Mouse (Mus musculus): ENCODE data around the gene Clstn3.

Gene Clstn3

DNA sequence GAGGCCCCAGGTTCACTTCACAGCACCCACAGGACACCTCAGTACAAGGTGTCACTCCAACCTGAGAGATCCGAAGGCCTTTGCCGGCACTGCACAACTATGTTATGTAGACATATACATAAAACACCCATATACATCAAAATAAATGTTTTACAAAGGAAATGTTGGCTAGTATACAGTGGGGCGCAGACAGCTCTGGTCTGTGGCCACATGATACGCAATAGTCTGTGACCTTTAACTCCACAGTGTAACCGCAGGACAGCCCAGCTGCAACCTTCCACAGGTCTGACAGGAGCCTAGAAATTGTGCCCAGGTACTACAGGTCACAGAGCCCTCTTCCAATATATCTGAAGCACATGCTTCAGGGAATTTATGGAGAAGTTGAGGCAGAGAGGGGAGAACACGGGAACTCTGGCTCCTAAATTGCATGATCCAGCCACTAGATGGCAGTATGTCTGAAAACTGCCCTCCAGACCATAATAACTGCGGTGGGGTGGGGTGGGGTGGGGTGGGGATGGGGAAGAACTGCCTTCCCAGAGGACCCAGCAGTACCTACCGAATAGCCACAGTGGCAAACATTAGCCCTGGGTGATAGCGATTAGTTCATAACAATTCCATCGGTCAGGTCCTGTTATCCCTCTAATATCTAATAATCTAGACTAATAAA is 16.3 kb downstream of the Clstn3 start:
- DNase-seq: no peak

DNA sequence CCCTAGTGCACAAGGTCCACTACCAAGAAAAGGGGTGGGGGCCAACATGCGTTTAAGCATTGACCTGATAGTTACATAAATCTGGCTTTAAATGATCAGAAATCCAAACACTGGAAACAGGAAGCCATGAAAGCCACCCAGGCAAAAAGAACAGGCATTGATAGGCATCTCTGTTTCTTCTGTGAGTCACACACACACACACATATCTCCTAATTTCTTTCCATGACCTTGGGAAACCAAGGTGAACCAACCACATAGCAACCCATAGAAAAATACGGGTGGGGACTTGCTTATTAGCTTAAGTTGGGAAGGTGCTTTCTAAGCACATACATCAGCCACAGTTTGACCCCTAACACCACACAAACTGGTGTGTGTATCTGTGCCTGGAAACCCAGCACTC is 17.2 kb downstream of the Clstn3 start:
- no peak for DNase-seq

DNA sequence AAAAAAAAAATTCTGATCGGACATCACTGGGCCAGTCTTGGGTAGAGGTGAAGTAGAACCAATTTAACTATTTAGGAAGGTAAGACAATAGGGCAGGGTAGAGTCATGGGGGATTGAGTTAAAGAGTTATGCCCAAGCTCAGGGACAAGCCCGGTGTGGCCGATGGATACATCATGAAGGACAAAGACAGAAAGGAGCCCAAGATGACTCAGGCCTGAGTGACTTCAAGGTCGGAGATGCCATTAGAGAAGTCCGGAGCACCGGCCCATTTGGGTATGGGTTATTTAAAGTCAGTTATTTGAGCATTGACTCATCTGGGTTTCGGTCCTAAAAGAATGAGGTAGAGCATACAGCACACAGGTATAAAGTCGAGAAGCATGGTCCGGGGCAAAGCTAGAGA is 18.1 kb downstream of the Clstn3 start:
- DNase-seq: no peak

DNA sequence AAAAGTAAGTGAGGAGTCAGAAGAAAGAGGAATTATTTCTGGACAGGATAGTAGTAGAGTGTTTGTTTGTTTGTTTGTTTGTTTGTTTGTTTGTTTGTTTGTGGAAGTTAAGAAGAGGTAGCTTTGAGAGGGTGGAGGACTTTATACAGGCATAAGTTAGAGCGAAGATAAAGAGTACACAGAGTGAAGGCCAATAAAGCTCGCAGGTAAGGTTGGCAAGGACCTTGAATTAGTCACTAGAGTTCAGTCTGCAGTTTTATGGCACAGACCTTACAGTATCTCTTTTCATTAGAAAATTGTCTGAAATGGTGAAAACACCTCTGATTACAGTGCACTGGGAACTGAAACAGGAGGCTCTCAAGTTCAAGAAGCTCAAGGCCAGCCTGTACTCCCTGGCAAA is 18.6 kb downstream of the Clstn3 start:
- DNase-seq: no peak

DNA sequence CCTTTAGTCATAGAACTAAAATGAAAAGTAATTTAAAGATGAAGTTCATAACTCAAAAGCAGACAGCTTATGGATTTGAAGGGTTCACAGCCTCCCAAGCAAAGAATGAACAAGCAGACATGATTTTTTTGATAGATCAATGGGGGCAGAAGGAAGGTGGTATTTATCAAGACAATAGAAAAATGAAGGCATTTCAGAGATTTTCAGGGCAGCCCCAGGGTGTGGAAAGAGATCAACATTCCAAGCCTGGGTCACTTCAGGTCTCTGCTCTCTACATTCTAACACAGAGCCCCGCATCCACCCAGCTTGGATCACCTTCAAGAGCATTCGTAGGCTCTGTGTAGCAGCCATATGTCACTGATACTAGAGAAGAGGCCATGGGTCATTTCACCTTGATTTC is 21.3 kb downstream of the Clstn3 start:
- DNase-seq: no peak

DNA sequence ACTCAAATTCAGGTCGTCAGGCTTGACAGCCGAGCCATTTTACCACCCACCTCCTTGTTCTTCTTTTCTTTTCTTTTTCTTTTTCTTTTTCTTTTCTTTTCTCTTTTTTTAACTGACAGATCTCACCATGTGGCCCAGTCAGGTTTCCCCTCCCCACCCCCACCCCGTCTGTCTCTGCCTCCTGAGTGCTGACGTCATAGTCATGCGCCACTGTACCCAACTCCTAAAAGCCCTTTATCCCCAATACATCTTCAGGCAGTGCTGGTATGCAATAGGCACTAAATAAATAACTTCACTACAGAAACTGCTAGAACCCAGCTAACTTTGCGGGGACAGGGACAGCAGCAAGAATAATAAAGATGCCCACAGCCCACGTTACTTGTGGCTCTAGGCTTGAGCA is 28.3 kb downstream of the Clstn3 start:
- no peak for DNase-seq

DNA sequence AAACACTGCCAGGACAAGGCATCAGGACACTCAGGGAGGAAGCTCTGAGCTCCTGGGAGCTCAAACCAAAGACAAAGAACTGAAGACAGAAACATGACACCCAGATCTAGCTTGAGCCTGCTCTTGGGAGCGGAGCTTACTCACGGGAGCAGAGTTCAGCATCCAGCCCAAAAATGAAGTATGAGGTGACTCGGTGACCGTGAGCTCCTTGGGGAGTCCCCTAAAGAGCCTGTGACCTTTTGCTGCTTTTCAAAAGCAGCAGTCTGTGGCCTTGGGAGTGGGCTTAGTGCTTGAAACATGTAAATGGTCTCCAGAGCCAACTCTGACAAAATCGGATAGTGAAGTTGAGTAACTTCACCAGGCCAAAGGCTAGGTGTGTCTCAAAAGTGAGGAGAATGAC is 29.4 kb downstream of the Clstn3 start:
- DNase-seq: no peak

DNA sequence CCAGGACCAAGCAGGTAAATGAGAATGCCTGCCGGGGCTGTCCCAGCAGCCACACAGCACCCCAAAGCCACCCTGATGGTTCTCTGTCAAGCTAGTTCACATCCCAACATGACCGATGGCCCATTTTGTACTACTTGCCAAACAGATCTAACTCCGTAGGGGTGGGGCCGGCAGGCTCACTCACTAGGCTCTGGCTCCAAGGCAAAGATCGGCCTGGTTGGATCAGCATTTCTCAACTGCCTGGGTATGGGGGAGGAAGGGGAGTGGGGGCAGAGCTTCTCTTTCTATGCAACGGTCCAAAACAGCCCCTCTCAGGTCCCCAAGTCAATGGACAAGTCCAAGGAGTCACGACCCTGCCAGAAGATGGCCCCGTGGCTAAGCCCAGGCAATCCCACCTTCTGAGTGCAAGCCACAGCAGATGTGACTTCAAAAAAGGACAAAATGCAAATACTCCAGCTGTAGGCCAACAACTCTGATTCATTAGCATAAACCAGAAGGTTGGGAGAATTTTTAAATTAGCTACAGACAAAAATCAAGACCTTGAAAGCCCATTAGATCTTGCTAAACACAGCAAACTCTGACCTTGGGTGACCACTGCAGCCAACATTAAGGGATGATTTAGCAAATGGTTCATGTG is 30.8 kb downstream of the Clstn3 start:
- no peak for DNase-seq

DNA sequence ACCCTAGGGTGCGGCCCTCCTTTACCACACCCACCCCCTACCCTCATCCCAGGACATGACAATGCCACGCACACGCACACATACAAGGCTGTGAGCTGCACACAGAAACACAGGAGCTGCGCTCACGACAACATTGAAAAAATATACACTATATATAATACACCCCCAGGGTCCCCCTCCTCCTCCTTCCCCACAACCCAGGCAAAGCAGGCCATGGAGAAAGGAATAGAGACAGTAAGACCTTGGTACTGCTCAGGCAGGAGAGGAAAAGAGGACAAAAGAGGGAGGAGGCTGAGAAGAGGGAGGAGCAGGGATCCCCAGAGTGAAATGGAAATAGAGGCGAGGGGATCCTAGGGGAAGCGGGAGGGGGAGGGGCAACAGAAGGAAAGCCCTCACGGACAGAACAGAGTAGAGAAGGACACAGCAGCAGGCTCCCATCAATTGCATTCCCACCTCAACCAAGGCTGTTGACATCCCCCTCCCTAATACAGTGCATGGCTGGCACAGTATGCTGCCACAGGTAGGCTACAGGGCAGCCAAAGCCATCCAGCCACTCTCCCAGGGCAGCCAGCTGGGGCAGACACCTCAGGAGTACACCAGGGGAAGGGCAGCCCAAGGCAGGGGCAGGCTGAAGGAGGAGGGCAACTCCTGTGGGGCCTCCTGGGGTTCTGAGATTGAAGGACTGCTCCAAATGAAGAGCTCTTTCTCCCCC is 33.7 kb downstream of the Clstn3 start:
- DNase-seq: no peak

DNA sequence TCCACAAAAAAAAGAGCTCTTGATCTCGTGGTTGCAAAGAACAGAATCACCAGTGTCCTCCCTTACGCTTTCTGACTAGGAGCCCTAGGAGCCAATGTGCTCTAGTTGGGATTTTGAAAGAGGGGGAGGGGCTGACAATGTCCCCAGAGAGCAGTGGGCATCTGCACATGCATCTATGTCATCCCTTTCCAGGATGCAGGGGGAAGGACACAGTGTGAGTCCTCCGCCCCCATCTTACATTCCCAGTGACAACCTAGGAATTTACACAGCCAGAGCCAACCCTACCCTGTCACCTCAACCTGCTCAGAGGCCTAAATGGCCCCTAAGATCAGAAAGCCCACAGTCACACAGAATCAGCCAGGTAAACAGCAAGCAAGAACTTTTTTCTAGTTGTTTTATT is 34.2 kb downstream of the Clstn3 start:
- no peak for DNase-seq

DNA sequence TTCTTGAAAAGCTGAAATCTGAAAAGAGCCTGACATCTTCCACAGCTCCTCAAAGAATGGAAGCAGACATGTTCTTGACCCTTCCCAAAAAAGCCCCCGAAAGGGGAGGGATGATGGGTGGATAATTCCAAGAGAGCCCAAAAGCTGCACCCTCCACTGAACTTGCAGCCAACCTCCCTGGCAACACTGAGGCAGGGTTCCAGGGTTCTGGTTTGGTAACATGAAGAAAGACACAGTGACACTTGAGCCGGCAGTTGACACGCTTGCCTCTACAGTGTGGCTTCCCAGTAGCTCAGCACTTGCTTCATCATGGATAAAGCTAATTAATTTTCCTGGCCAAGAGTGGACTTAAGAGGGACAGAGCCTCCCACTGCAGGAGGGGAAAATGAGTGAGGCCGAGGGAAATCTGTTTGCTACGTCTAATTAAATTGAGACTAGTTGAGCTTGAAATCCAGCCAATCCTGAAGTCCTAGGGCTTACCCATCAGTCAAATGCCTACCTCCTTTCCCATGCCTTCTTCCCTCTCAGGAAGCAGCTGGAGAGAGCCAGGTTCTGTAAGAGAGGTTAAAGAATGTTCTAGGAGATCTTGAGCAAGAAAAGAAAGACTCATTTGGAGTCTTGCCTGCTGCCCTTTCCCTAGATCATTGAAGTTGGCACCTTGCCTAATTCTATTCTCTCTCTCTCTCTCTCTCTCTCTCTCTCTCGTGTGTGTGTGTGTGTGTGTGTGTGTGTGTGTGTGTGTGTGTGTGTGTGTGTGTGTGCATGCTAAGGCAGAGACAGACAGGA is 36.6 kb downstream of the Clstn3 start:
- DNase-seq: no peak

DNA sequence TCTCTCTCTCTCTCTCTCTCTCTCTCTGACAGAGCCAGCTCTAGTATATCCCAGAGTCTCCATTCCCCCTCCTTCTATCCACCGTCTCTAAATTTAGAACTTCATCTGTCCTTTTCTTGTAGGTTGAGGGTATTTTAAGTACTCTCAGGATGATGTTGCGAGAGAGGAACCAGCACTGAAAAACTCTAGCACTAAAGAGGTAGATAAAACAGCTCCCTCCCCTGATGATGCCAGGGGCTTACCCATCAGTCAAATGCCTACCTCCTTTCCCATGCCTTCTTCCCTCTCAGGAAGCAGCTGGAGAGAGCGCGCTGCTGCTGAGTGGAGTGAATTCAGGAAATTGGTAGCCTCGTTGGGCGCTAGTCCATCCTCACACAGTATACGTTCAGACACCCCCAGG is 37.3 kb downstream of the Clstn3 start:
- DNase-seq: no peak

DNA sequence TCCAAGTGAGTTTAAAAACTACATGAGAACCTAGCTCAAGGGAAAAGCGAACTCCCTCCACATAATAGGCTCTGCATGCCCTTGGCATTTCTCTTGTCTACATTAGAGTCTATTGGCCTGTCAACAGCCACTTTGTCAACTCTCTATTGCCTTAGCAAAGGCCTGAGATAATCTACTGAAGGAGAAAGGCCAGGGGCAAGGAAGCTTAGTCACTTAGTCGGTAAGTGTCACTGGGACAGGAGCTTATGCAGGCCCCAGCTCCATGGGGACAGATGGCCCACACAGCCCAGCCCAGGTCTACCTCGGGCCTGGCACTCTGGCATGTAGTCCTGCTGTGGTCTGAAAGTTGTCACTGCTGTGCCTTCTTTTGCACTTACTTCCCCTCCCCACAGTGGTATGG is 38.0 kb downstream of the Clstn3 start:
- DNase-seq: no peak

DNA sequence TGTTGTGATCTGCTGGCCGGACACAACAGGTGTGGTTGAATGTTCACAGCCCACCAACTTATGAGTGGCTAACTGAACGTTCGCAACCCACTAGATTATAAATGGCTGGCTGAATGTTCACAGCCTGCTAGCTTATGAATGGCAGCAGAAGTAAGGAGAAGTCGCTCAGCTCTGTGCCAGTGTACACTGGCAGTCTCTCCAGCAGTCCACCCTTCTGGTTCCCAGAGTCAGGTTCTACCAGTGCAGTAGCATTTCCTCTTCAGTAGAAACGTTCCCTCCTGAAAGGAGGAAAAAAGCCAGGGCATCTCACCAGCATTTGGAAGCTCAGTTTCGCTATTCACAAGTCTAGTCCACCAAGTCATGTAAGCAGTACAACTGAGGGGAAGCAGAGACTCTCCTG is 39.1 kb downstream of the Clstn3 start:
- no peak for DNase-seq

DNA sequence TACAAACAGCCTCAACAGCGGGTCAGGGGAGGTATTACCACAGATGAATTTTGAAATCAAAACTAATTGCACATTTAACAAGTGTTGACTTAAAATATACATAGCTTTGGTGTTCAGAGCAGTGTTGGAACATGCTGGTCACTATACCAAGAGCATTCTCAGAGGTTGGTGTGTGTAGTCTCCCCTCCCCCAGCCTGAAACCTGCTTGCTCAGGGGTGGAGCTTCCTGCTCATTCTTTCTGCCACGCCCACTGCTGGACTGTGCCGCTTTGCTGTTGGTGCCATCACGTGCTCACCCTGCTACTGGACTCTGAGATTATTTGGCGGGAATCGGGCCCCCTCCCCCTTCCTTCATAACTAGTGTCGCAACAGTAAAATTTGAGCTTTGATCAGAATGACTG is 39.6 kb downstream of the Clstn3 start:
- DNase-seq: peak; percentile 38

DNA sequence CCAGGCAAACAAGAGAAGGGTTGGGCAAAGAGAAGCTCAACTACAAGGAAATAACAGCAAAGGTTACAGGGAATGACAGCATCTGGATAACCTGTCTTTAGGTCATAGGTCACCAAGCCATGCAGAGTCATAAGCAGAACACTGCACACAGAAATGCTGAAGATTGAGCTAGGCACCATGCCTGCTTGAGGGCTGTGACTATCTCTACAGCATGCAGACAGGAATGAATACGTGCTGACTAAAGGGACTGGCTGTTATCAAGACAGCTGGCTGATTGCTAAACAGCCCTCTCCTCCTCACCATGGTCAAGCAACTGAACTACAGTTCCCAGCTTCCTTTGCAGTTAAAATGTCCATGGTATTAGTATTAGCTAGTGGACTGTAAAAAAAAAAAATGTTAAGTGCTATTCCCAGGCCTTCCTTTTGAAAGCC is 40.5 kb downstream of the Clstn3 start:
- no peak for DNase-seq

DNA sequence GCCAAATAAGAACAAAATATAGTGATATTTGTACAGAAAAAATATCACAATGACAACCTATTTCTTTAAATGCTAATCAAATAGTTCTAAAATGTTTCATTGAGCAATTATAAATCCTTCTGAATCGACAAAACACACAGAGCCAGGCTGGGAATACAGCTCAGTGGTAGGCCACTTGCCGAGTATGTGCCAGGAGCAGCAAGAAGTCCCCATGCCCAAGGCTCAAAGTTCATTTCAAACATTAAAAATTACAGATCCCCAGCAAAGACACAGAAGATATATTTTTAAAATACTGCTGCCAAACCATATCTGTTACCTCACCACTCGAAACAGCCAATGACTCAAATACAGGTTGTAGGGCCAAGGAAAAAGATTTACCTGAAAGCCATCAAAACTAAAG is 45.9 kb downstream of the Clstn3 start:
- no peak for DNase-seq

DNA sequence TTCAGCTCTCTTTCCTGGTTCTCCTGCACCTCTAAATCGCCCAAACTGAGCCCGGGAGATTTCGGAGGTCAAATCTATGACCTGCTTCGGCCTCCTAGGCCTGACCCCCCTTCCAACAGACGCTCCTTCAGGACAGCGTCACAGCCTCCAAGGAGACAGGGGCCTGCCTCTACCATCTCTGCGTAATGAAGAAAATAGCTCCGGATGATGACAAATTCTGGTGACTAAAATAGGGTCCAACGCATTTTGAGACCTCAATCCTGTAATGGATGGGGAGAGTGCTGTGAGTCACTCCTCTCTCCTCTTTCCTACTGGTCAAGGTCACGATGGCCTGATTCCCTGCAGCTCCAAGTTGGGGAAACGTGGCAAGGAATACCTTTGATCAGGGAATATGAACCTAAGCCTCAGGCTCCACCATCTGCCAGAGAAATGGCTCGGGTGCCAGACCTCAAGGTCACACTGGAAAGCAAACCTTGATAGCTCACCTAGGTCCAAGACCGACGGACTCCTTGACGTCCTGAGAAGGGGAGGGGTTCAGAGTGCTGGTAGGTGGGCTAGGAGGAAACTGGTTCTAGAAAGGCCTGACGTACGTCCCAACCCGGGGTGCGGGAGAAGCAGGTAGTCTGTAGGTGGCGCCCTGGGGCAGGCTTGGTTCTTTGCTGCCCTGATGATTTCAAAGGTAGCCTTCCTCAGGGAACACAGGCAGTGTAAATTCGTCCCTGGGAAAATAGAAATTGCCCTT is 49.1 kb downstream of the Clstn3 start:
- DNase-seq: peak; percentile 91

DNA sequence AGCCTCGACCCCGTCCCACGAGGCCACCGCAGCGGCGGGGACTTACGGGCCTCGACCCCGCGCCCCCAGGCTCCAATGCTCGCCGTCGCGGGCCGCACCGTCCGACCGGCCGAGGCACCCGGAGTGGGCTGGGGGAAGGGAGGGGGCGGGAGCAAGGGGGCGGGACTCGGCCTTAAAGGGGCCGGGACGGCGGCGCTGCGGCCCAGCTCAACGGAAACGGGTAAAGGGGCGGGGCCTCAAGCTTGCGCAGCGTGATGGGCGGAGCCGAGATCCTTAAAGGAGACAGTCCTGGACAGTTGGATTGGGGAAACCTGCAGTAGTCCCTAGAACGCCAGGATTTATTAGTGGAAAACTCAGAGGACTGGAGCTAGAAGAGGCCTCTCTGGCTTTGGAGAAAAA is 49.7 kb downstream of the Clstn3 start, which contains the start of gene Pex5:
Gene Pex5, minus strand, starts transcription at position 141 of the 399 bp plus-strand sequence.
- DNase-seq: peak; percentile 98

DNA sequence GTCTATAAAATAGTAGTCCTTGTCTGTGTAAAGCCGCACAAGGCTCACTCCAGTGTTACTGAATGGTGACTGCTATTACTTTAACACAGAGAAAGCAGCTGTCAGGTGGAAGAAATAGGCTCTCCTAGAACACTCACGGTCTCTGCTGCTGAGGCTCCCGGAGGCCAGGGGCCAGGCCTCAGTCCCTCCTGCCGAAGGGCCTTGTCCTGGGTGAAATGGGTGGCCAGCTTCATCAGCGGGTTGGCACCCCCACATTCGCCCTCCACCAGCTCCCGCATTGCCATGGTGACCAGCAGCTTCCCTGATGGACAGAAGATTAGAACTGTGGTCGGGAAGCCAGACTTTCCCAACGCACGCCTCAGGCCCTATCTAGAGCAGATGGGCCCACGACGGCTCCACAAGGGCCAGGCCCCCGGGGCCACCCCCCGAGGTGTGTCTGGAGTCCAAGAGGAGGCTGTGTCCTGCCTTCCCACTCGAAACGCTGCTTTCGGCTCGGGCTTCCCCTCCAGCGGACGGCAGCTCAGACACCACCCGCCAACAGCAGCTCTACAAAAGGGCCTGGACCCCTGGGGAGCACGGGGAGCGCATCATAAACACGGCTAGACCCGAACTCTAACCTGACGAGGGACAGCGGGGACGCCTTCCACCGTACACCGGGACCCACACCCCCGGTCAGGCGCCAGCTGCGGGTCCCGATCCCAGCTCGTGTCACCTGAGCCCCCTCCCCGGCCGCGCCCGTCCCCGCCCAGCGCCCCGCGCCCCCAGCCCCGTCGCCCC is 50.3 kb downstream of the Clstn3 start:
- peak; percentile 51 for DNase-seq

DNA sequence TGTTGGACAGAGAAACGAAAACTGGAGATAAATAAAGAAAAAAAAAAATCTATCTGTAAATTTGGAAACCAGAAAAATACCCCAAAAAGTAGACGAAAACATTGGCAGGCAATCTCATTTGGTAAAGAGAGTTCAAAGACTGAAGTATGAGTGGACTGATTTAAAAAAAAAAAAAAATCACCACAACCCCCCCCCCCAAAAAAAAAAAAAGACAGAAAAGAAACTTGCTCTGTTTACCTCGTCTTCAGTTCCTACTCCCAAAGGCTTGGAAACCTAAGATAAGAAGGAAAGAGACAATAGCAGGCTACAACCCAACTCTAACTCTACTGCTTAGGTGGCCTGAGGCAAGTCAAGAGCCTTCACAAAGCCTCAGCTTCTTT is 50.8 kb downstream of the Clstn3 start:
- DNase-seq: no peak

DNA sequence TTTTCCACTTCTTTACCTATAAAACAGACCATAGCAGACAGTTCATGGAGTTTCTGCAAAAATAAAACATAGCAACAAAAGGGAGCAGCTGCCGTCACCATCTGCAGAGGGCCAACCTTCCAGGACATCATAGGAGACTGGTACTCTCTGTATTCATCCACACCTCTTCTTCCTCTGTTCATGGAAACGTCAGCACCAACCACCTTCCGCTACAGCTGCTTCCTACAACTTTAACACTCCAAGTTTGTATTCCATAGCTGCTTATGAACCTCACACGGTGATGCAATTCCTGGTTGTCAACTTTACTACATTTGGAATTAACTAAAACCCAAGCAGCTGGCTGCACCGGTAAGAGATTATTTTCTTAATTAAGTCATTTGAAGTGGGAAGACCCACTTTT is 56.2 kb downstream of the Clstn3 start:
- DNase-seq: no peak

Data from kidney, adult 18-20 months (tissue).